Mouse (Mus musculus): Measurements from ENCODE around the gene Usb1.

GRCm38 (mm10) chr8:95305526-95305925 lies 26.6 kb upstream of the Usb1 start:
- no peak for TF ChIP-seq CTCF (IDR thresholded peaks at IDR 0.05; ENCODE audit: low read depth, low read length)
- no peak for TF ChIP-seq POLR2A (IDR thresholded peaks at IDR 0.05; ENCODE audit: borderline replicate concordance, low read depth, low read length)

Data from bone marrow macrophage, adult 2 months (primary cell).